Mouse (Mus musculus) duodenum, adult 2 months (tissue): Measurements from ENCODE around the gene Fam98a. TPM values are rescaled to one million over a fixed set of nuclear protein-coding genes. Genes with fewer than 3 reads are reported as not detected.

Experiments used
- polyA plus RNA-seq: library from polyadenylated mRNA; depleted of rRNA; stranded (reverse); fragments of >200 nt; gene quantifications from 2 replicates; pipeline ENCODE4 v1.2.3, GENCODE M21; 2012; ENCODE audit warnings: low replicate concordance; rRNA removed

The Fam98a gene
- polyA plus RNA-seq, result 1.4 and 2.0 TPM in 2 replicates

GRCm38 (mm10) chr17:75551512-75552400 is at the start of gene Fam98a:
TSS of gene Fam98a (minus strand) at chr17:75551946.

Other genes with a start within 250 kb of the Fam98a start
- gene Rasgrp3, start 116.0 kb downstream of the Fam98a start, polyA plus RNA-seq, result 0.20 and 0.32 TPM in 2 replicates